Mouse (Mus musculus): Measurements from ENCODE around the gene 2200002D01Rik. TPM values are rescaled to one million over a fixed set of nuclear protein-coding genes. Genes with fewer than 3 reads are reported as not detected.
A peak's percentile ranks its signal among the peaks of the same experiment; 100 is the strongest.

2200002D01Rik gene
- polyA plus RNA-seq, 1 experiment from 2014 or later: 0.50 TPM

DNA sequence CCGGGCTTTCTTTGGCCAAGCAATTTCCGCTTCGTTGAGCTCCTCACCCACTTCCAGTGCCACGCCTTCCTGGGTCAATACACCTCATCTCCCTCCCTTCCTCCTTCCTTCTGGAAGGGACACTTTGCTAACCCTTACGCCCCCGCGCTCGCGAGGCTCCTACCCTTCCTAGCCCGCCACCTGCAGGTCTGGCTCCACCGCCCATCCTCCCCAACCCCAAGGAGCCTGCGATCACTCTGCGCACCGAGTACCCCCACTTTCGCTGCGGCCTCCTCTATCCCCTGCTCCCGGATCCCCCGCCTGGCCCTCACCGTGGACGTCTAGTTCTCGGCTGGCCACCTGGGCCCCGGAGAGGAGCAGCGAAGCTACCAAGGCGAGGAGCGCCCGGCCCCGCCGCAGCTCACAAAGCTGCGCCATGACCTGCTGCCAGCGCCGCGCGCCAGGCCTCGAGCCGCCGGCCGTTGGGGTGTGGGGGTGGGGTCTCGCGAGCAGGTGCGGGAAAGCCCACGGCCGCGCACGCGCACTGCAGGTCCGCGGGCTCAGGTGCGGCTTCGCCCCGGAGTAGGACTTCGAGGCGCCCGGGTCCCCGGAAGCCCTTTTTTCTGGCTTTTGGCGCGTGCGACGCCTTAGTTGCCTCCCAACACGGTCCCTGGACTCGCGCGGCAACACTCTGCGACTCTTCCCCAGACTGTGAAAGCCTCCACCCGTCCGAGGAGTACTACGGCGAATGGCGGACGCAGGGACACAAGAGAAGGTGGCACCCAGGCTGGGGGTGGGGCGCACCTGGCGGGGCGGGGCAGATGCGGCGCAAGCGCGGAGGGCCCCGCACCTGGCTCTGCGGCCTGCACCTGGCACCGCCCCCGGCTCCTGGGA is 33.2 kb upstream of the 2200002D01Rik start, which contains the start of gene Spint2:
TSS of gene Spint2 (minus strand) at position 712 of the 873 bp plus-strand sequence.
- Histone ChIP-seq H3K36me3 (ENCODE audit: control insufficient read depth, insufficient read depth, low read length) (no peaks in the 10 kb centered on the region), H3K4me1 (ENCODE audit: control insufficient read depth, insufficient read depth, low read length) (peaks cover 11% of the 10 kb centered on the region; the same call in 1 of the 2 replicates), H3K27me3 (ENCODE audit: control insufficient read depth, insufficient read depth, low read length) (peaks cover 18% of the 10 kb centered on the region; the same call in 1 of the 2 replicates), H3K4me3 (ENCODE audit: low read depth, low read length) (peak within 1 kb of the TSS; percentile 62), H3K9me3 (ENCODE audit: control insufficient read depth, low read length) (no peaks in the 10 kb centered on the region), H3K4me2 (ENCODE audit: low read depth, low read length) (peak within 1 kb of the TSS; percentile 92), H3K27ac (ENCODE audit: low read depth, low read length) (no peak within 1 kb of the TSS), H3K9ac (replicated peaks; ENCODE audit: low read depth, low read length) (peak within 1 kb of the TSS; percentile 54)
- under 1% methylated on average over 71 of the region's 80 CpGs for WGBS
- ATAC-seq (ENCODE audit: low read depth): peak; percentile 82

DNA sequence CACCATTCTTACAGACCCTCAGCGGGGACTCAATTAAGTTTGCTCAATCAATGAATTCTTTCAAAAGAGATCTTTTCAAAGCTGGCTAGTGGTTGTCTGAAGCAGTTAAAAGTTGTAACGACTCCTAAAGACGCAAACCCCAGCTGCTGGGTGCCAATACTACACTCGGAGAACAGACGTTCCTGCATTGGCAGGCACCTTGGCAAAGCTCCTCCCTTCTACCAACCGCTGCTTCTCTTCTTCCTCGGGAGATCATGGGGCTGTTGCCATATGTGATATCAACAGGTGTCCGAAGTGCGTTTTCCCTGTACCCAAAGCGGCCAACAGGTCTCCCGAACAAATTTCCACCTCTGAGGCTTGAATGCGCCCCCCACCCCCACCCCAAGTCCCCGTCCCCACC is 32.5 kb upstream of the 2200002D01Rik start:
- H3K36me3 ChIP-seq (ENCODE audit: control insufficient read depth, insufficient read depth, low read length): no peaks in the 10 kb centered on the region
- ATAC-seq (ENCODE audit: low read depth): no peak

DNA sequence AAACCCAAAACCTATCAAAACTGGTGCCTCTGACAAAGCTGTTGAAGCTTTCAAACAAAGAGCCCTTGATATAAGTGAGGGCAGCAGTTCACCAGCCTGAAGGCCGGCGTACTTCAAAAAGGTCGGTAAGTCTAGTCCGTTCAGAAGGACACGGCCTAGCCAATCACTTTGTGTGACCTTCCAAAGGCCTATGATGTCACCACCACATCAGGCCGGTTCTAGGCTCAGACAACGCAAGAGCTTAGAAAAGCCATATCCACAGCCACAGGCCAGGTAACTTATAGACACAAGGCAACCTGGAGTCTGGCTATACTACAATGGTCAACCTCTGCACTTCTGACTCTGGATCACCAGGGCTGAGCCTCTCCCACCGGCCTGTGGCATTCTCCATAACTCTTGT is 31.7 kb upstream of the 2200002D01Rik start:
- no peak overlapping the region for H3K4me2 ChIP-seq (ENCODE audit: low read depth, low read length)
- peaks cover 11% of the 10 kb centered on the region; the same call in 1 of the 2 replicates for H3K4me1 ChIP-seq (ENCODE audit: control insufficient read depth, insufficient read depth, low read length)
- WGBS: 88% methylated on average over 8 of the region's 8 CpGs
- H3K9me3 ChIP-seq (ENCODE audit: control insufficient read depth, low read length): no peaks in the 10 kb centered on the region
- H3K4me3 ChIP-seq (ENCODE audit: low read depth, low read length): no peak overlapping the region
- no peak for ATAC-seq (ENCODE audit: low read depth)
- peaks cover 18% of the 10 kb centered on the region; the same call in 1 of the 2 replicates for H3K27me3 ChIP-seq (ENCODE audit: control insufficient read depth, insufficient read depth, low read length)
- H3K9ac ChIP-seq (replicated peaks; ENCODE audit: low read depth, low read length): no peak overlapping the region
- H3K27ac ChIP-seq (ENCODE audit: low read depth, low read length): no peak overlapping the region
- no peaks in the 10 kb centered on the region for H3K36me3 ChIP-seq (ENCODE audit: control insufficient read depth, insufficient read depth, low read length)

More for the DNA sequence above, 32.5 kb upstream of the 2200002D01Rik start:
- Histone ChIP-seq H3K27ac (ENCODE audit: low read depth, low read length) (no peak overlapping the region), H3K4me3 (ENCODE audit: low read depth, low read length) (peak overlapping the region; percentile 62), H3K27me3 (ENCODE audit: control insufficient read depth, insufficient read depth, low read length) (peaks cover 18% of the 10 kb centered on the region; the same call in 1 of the 2 replicates), H3K9me3 (ENCODE audit: control insufficient read depth, low read length) (no peaks in the 10 kb centered on the region), H3K4me1 (ENCODE audit: control insufficient read depth, insufficient read depth, low read length) (peaks cover 11% of the 10 kb centered on the region; the same call in 1 of the 2 replicates), H3K4me2 (ENCODE audit: low read depth, low read length) (peak overlapping the region; percentile 92), H3K9ac (replicated peaks; ENCODE audit: low read depth, low read length) (peak overlapping the region; percentile 54)
- WGBS: 8% methylated on average over 13 of the region's 13 CpGs

DNA sequence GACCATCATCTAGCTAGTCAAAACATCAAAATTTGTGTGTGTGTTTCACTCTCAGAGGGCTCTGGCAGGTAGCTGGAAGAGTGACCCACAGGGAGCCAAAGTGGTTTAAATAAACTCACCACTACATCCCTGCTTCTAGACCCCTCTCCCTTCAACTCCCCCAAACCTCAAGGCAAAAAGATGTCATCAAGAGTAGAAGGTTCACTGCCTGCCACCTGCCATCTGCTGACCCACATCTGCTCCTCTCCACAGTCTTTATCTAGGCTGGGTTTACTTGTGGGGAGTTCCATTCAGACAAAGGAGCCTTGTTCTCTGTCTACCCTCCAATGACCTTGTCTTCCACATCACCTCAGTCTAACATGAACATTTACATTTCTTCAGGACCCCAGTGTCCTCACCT is 31.0 kb upstream of the 2200002D01Rik start:
- H3K4me3 ChIP-seq (ENCODE audit: low read depth, low read length): no peak overlapping the region
- no peak overlapping the region for H3K4me2 ChIP-seq (ENCODE audit: low read depth, low read length)
- no peak for ATAC-seq (ENCODE audit: low read depth)

DNA sequence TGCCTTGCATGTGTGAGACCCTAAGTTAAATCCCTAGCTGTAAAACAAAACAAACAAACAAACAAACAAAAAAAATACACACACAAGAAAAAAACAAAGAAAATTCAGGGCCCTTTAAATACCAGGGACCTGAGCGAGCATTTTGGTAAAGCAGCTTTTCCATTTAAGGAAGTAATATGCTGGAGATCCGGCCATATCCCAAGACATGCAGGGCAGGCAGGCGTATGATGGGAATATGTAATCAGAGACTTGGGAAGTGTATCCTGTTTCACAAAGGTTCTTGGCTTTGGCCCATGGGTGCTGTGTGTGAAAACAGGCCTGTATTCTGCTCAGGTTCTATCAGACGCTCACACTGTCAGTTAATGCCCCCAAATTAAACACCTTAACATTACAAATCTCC is 29.2 kb upstream of the 2200002D01Rik start:
- Histone ChIP-seq H3K9me3 (ENCODE audit: control insufficient read depth, low read length) (no peaks in the 10 kb centered on the region), H3K27me3 (ENCODE audit: control insufficient read depth, insufficient read depth, low read length) (peaks cover 15% of the 10 kb centered on the region; the same call in 1 of the 2 replicates), H3K9ac (replicated peaks; ENCODE audit: low read depth, low read length) (no peak overlapping the region), H3K36me3 (ENCODE audit: control insufficient read depth, insufficient read depth, low read length) (no peaks in the 10 kb centered on the region), H3K4me3 (ENCODE audit: low read depth, low read length) (no peak overlapping the region), H3K4me2 (ENCODE audit: low read depth, low read length) (no peak overlapping the region), H3K4me1 (ENCODE audit: control insufficient read depth, insufficient read depth, low read length) (peaks cover 11% of the 10 kb centered on the region; the same call in 1 of the 2 replicates), H3K27ac (ENCODE audit: low read depth, low read length) (no peak overlapping the region)
- 90% methylated on average over 4 of the region's 4 CpGs for WGBS
- ATAC-seq (ENCODE audit: low read depth): no peak

More for the DNA sequence above, 31.0 kb upstream of the 2200002D01Rik start:
- peaks cover 11% of the 10 kb centered on the region; the same call in 1 of the 2 replicates for H3K4me1 ChIP-seq (ENCODE audit: control insufficient read depth, insufficient read depth, low read length)
- no peak overlapping the region for H3K27ac ChIP-seq (ENCODE audit: low read depth, low read length)
- H3K9me3 ChIP-seq (ENCODE audit: control insufficient read depth, low read length): no peaks in the 10 kb centered on the region
- H3K9ac ChIP-seq (replicated peaks; ENCODE audit: low read depth, low read length): no peak overlapping the region
- peaks cover 18% of the 10 kb centered on the region; the same call in 1 of the 2 replicates for H3K27me3 ChIP-seq (ENCODE audit: control insufficient read depth, insufficient read depth, low read length)
- H3K36me3 ChIP-seq (ENCODE audit: control insufficient read depth, insufficient read depth, low read length): no peaks in the 10 kb centered on the region

DNA sequence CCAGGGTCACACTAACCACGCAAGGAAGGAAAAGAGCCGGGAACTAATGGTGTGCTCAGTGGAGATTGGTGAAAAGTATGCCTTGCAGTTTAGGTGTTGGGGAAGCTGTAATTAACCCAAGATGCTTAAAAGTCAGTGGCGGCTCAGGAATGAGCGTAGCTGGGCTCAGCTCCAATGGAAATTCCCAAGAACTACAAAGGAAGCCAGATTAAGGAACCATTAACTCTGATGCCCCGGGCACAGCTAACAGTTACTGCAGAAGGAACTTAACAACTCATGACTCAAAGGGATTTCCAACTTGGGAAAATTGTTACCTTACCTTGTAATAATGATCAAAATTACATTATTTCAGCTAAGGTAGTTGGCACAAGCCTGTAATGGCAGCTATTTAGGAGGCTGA is 28.4 kb upstream of the 2200002D01Rik start:
- no peak for ATAC-seq (ENCODE audit: low read depth)
- H3K4me2 ChIP-seq (ENCODE audit: low read depth, low read length): no peak overlapping the region
- H3K27ac ChIP-seq (ENCODE audit: low read depth, low read length): no peak overlapping the region
- no peaks in the 10 kb centered on the region for H3K9me3 ChIP-seq (ENCODE audit: control insufficient read depth, low read length)
- no peak overlapping the region for H3K4me3 ChIP-seq (ENCODE audit: low read depth, low read length)
- no peak overlapping the region for H3K9ac ChIP-seq (replicated peaks; ENCODE audit: low read depth, low read length)
- no peaks in the 10 kb centered on the region for H3K36me3 ChIP-seq (ENCODE audit: control insufficient read depth, insufficient read depth, low read length)
- WGBS: 76% methylated on average over 5 of the region's 5 CpGs
- peaks cover 7% of the 10 kb centered on the region; the same call in 1 of the 2 replicates for H3K27me3 ChIP-seq (ENCODE audit: control insufficient read depth, insufficient read depth, low read length)
- peaks cover 8% of the 10 kb centered on the region; the same call in 1 of the 2 replicates for H3K4me1 ChIP-seq (ENCODE audit: control insufficient read depth, insufficient read depth, low read length)

DNA sequence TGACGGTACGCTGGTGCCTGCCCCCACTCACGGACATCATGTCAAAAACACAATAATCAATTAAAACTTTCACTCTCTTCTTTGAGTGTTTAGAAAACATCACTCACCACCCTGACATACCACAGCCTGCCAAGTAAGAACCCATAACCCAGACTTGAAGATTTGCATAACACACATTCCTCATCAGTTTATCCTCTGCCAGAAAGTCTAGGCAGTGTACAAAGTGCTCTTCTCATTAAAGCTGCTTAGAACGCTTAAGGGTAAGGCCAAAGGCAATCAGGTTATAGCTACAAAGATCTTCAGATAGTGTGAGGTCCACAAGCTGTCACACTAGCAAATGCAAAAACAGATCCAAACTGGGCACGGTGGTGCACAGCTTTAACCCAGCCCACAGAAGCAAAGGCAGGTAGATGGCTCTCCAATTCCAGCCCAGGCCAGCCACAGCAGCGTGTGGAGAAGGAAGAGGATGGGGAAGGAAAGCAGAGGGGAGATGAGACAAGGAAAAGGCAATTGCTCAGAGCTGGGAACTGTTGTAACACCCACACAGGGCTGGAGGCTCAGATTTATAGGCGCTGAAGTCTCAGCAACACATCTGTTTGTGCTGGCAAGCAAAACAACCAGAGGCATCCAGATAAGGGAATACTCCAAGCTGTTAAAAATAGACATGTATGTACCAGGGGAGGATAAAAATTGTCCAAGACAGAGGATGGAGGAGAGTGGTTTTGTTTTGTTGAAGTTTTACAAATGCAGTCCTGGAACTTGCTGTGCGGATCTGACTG is 23.6 kb upstream of the 2200002D01Rik start:
- Histone ChIP-seq H3K9me3 (ENCODE audit: control insufficient read depth, low read length) (no peaks in the 10 kb centered on the region), H3K9ac (replicated peaks; ENCODE audit: low read depth, low read length) (no peak overlapping the region), H3K27me3 (ENCODE audit: control insufficient read depth, insufficient read depth, low read length) (no peaks in the 10 kb centered on the region), H3K4me3 (ENCODE audit: low read depth, low read length) (no peak overlapping the region), H3K4me2 (ENCODE audit: low read depth, low read length) (no peak overlapping the region), H3K4me1 (ENCODE audit: control insufficient read depth, insufficient read depth, low read length) (no peaks in the 10 kb centered on the region), H3K36me3 (ENCODE audit: control insufficient read depth, insufficient read depth, low read length) (no peaks in the 10 kb centered on the region), H3K27ac (ENCODE audit: low read depth, low read length) (no peak overlapping the region)
- no peak for ATAC-seq (ENCODE audit: low read depth)
- WGBS: 80% methylated on average over 8 of the region's 8 CpGs

DNA sequence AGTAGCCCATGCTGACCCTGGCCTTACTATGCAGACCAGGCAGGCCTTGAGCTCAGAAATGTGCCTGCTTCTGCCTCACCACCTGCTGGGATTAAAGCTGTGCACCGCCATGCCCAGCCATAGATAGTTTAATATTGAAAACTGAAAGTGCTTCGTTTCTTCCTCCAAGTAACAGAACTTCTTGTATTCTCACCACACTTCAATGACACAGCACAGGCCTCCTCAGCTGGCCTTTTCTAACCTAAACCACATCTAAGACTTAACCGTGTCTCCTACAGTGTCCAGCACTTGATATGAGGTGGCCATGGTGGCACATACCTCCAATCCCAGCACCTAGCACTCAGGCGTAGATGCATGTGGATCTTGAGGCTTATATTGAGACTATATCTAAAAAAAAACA is 22.2 kb upstream of the 2200002D01Rik start:
- no peak overlapping the region for H3K4me3 ChIP-seq (ENCODE audit: low read depth, low read length)
- no peak overlapping the region for H3K27ac ChIP-seq (ENCODE audit: low read depth, low read length)
- no peaks in the 10 kb centered on the region for H3K27me3 ChIP-seq (ENCODE audit: control insufficient read depth, insufficient read depth, low read length)
- H3K9ac ChIP-seq (replicated peaks; ENCODE audit: low read depth, low read length): no peak overlapping the region
- H3K9me3 ChIP-seq (ENCODE audit: control insufficient read depth, low read length): no peaks in the 10 kb centered on the region
- no peaks in the 10 kb centered on the region for H3K36me3 ChIP-seq (ENCODE audit: control insufficient read depth, insufficient read depth, low read length)
- no peaks in the 10 kb centered on the region for H3K4me1 ChIP-seq (ENCODE audit: control insufficient read depth, insufficient read depth, low read length)
- WGBS: 88% methylated on average over 4 of the region's 4 CpGs
- ATAC-seq (ENCODE audit: low read depth): no peak
- H3K4me2 ChIP-seq (ENCODE audit: low read depth, low read length): no peak overlapping the region

Data from neural tube, embryonic 14.5 days (tissue).